Mouse (Mus musculus) limb, embryonic 12.5 days (tissue): ENCODE results near the gene Uvrag. TPM values are rescaled to one million over a fixed set of nuclear protein-coding genes. Genes with fewer than 3 reads are reported as not detected.

Source experiments
- ATAC-seq: fragments of 200-750 bp; cut with Nextera tagmentation; 2 replicates; pipeline ENCODE4 v1.8.0; 2017; ENCODE audit warnings: low read depth, moderate TSS enrichment; ENCODE audit not compliant: insufficient number of reproducible peaks, insufficient read depth, low FRiP score, low TSS enrichment
- H3K27ac ChIP-seq: fragments of 300-500 bp; sonication (generic); 2 replicates; pipeline ENCODE4 v1.5.1; 2016; ENCODE audit warnings: mild to moderate bottlenecking, moderate library complexity
- H3K27me3 ChIP-seq: fragments of 300-500 bp; sonication (generic); 2 replicates; pipeline ENCODE4 v1.6.1; 2016; ENCODE audit warnings: mild to moderate bottlenecking, moderate library complexity
- H3K36me3 ChIP-seq: fragments of 300-500 bp; sonication (generic); 2 replicates; pipeline ENCODE4 v1.6.1; 2016; ENCODE audit warnings: mild to moderate bottlenecking, moderate library complexity
- H3K4me1 ChIP-seq: fragments of 300-500 bp; sonication (generic); replicated peaks from 2 replicates; pipeline ENCODE4 v1.6.1; 2016
- H3K4me2 ChIP-seq: fragments of 300-500 bp; sonication (generic); 2 replicates; pipeline ENCODE4 v1.6.1; 2016; ENCODE audit warnings: mild to moderate bottlenecking, moderate library complexity
- H3K4me3 ChIP-seq: fragments of 300-500 bp; sonication (generic); replicated peaks from 2 replicates; pipeline ENCODE4 v1.5.1; 2016; ENCODE audit warnings: mild to moderate bottlenecking
- H3K9ac ChIP-seq: fragments of 300-500 bp; sonication (generic); replicated peaks from 2 replicates; pipeline ENCODE4 v1.6.1; 2016; ENCODE audit warnings: mild to moderate bottlenecking, moderate library complexity
- H3K9me3 ChIP-seq: fragments of 300-500 bp; sonication (generic); 2 replicates; pipeline ENCODE4 v1.6.1; 2016; ENCODE audit warnings: mild to moderate bottlenecking, moderate library complexity
- WGBS: fragments of 180-500 bp; shearing (Covaris S2); methylation state at CpG from one replicate; pipeline ENCODE4 v1.1.7; 2016; 5-methylcytosine and 5-hydroxymethylcytosine counted together
- polyA plus RNA-seq: library from polyadenylated mRNA; unstranded; fragments of >200 nt; fragmentation: Nextera tagmentation; extraction: Ambion mirVana; gene quantifications from 2 replicates; pipeline ENCODE4 v1.2.1, GENCODE M21; 2016

Gene Uvrag
- polyA plus RNA-seq, 1 experiment from 2014 or later = 17.4 TPM

DNA sequence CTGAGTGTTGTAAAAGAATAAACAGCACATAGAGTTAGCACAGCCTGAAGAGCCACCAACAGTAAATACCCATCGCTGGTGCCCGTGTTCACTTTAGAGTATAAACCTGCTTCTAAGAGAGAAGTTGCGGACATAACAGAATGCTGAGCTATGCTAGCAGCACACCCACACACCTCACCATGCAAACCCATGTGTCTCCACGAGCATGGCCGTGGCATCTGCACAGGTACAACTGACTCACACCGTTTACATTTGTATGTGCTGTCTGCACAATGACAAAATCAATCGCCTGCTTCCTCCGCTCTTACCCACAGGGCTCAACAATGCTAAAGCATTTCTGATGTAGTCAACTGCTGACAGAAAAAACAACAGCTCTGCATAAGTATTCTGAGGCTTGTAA lies 101.0 kb downstream of the Uvrag start:
- Histone ChIP-seq H3K4me2 (no peak overlapping the region), H3K9ac (no peak overlapping the region), H3K9me3 (no peaks in the 10 kb centered on the region), H3K27me3 (no peaks in the 10 kb centered on the region), H3K27ac (no peak overlapping the region), H3K4me3 (no peak overlapping the region), H3K4me1 (peaks cover 17% of the 10 kb centered on the region; the same call in 1 of the 2 replicates), H3K36me3 (no peaks in the 10 kb centered on the region)
- ATAC-seq = no peak
- 90% methylated on average over 8 of the region's 8 CpGs for WGBS

DNA sequence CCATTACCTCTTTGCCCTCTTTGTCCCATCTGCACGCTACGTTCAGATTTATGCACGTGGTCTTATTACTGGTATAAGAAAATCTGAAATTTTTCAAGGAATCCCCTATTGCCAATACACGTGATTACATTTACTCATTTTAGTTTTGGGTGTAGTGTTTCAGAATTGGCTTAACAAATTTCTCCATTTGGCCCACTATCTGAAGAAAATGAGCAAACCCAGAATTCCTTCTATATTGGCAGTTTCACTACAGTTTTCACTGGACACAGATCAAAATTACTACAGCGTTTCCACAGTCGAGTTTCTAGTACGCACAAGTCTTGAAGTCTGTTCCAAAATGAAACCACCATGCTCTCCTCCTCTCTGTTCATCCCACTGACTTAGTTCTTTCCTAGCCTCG lies 104.7 kb downstream of the Uvrag start:
- 87% methylated on average over 8 of the region's 8 CpGs for WGBS

GRCm38 (mm10) chr7:99034909-99035308 lies 106.0 kb downstream of the Uvrag start:
- no peak overlapping the region for H3K27ac ChIP-seq
- 88% methylated on average over 2 of the region's 2 CpGs for WGBS
- H3K4me1 ChIP-seq = peaks cover 16% of the 10 kb centered on the region
- no peak overlapping the region for H3K4me2 ChIP-seq
- no peak for ATAC-seq
- no peak overlapping the region for H3K4me3 ChIP-seq
- no peaks in the 10 kb centered on the region for H3K27me3 ChIP-seq
- H3K36me3 ChIP-seq = peaks cover 5% of the 10 kb centered on the region; the same call in 1 of the 2 replicates
- peaks cover 9% of the 10 kb centered on the region; the same call in 1 of the 2 replicates for H3K9me3 ChIP-seq
- no peak overlapping the region for H3K9ac ChIP-seq

More for the DNA sequence above, 104.7 kb downstream of the Uvrag start:
- Histone ChIP-seq H3K4me3 (no peak overlapping the region), H3K9me3 (peaks cover 9% of the 10 kb centered on the region; the same call in 1 of the 2 replicates), H3K36me3 (peaks cover 5% of the 10 kb centered on the region; the same call in 1 of the 2 replicates), H3K4me1 (peaks cover 27% of the 10 kb centered on the region), H3K4me2 (no peak overlapping the region), H3K27ac (no peak overlapping the region), H3K9ac (no peak overlapping the region), H3K27me3 (no peaks in the 10 kb centered on the region)
- no peak for ATAC-seq

- 80% methylated on average over 5 of the region's 5 CpGs for WGBS
- peaks cover 5% of the 10 kb centered on the region; the same call in 1 of the 2 replicates for H3K36me3 ChIP-seq
- H3K4me1 ChIP-seq = peaks cover 16% of the 10 kb centered on the region
- H3K9me3 ChIP-seq = peaks cover 9% of the 10 kb centered on the region; the same call in 1 of the 2 replicates
- no peaks in the 10 kb centered on the region for H3K27me3 ChIP-seq
- H3K4me3 ChIP-seq = no peak overlapping the region
- no peak overlapping the region for H3K9ac ChIP-seq
- H3K4me2 ChIP-seq = no peak overlapping the region
- ATAC-seq = no peak
- H3K27ac ChIP-seq = no peak overlapping the region
These were observed 107.1 kb downstream of the Uvrag start for GRCm38 (mm10) chr7:99033838-99034237.

GRCm38 (mm10) chr7:99033314-99033713 lies 107.6 kb downstream of the Uvrag start:
- Histone ChIP-seq H3K27me3 (no peaks in the 10 kb centered on the region), H3K4me1 (peaks cover 16% of the 10 kb centered on the region), H3K4me2 (no peak overlapping the region), H3K27ac (no peak overlapping the region), H3K9ac (no peak overlapping the region), H3K4me3 (no peak overlapping the region), H3K36me3 (peaks cover 5% of the 10 kb centered on the region; the same call in 1 of the 2 replicates), H3K9me3 (peaks cover 9% of the 10 kb centered on the region; the same call in 1 of the 2 replicates)
- ATAC-seq = no peak
- WGBS = 85% methylated on average over 3 of the region's 3 CpGs

GRCm38 (mm10) chr7:99032051-99032450 lies 108.9 kb downstream of the Uvrag start:
- H3K9ac ChIP-seq = no peak overlapping the region
- no peak overlapping the region for H3K4me2 ChIP-seq
- H3K36me3 ChIP-seq = peaks cover 5% of the 10 kb centered on the region; the same call in 1 of the 2 replicates
- no peak overlapping the region for H3K4me3 ChIP-seq
- ATAC-seq = no peak
- H3K27me3 ChIP-seq = no peaks in the 10 kb centered on the region
- WGBS = 81% methylated on average over 8 of the region's 8 CpGs
- H3K27ac ChIP-seq = no peak overlapping the region
- peaks cover 18% of the 10 kb centered on the region for H3K4me1 ChIP-seq
- peaks cover 9% of the 10 kb centered on the region; the same call in 1 of the 2 replicates for H3K9me3 ChIP-seq

GRCm38 (mm10) chr7:99028108-99028507 lies 112.8 kb downstream of the Uvrag start:
- no peak for ATAC-seq
- WGBS = 90% methylated on average over 7 of the region's 7 CpGs
- Histone ChIP-seq H3K27me3 (no peaks in the 10 kb centered on the region), H3K9ac (no peak overlapping the region), H3K36me3 (peaks cover 5% of the 10 kb centered on the region; the same call in 1 of the 2 replicates), H3K27ac (no peak overlapping the region), H3K4me1 (peaks cover 5% of the 10 kb centered on the region; the same call in 1 of the 2 replicates), H3K4me3 (no peak overlapping the region), H3K9me3 (peaks cover 9% of the 10 kb centered on the region; the same call in 1 of the 2 replicates), H3K4me2 (no peak overlapping the region)

- H3K27ac ChIP-seq = no peak overlapping the region
- H3K9ac ChIP-seq = no peak overlapping the region
- peaks cover 5% of the 10 kb centered on the region; the same call in 1 of the 2 replicates for H3K4me1 ChIP-seq
- ATAC-seq = no peak
- H3K36me3 ChIP-seq = peaks cover 2% of the 10 kb centered on the region; the same call in 1 of the 2 replicates
- H3K4me2 ChIP-seq = no peak overlapping the region
- WGBS = 63% methylated on average over 5 of the region's 5 CpGs
- H3K27me3 ChIP-seq = no peaks in the 10 kb centered on the region
- no peak overlapping the region for H3K4me3 ChIP-seq
- 0 out of 2 replicates have a peak, but pooled peaks cover 4% of the 10 kb centered on the region for H3K9me3 ChIP-seq
These were observed 113.8 kb downstream of the Uvrag start for GRCm38 (mm10) chr7:99027185-99027584.

- Histone ChIP-seq H3K36me3 (no peaks in the 10 kb centered on the region), H3K4me2 (no peak overlapping the region), H3K4me3 (no peak overlapping the region), H3K9ac (no peak overlapping the region), H3K9me3 (no peaks in the 10 kb centered on the region), H3K27ac (no peak overlapping the region), H3K27me3 (no peaks in the 10 kb centered on the region), H3K4me1 (peaks cover 13% of the 10 kb centered on the region)
- 91% methylated on average over 10 of the region's 10 CpGs for WGBS
- no peak for ATAC-seq
These were observed 115.0 kb downstream of the Uvrag start for GRCm38 (mm10) chr7:99025989-99026388.

DNA sequence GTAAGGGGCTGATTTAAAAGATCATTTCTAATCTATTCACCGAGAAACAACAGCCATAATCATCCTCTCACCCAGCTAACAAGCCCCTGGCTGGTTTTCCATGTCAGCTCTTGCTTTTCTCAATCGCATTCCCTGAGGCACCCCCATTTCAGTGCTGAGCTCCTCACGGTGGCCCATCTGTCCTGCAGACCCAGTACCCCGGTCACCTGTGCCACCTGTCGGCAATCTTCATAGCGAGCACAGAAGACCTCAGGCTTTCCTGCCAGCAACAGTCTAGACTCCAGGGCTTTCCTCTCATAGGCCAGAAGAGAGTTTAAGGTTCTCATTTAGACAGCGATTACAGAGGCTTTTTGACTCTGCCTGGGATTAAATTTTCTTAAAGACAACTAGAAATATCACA lies 115.7 kb downstream of the Uvrag start:
- Histone ChIP-seq H3K4me2 (no peak overlapping the region), H3K36me3 (no peaks in the 10 kb centered on the region), H3K27me3 (no peaks in the 10 kb centered on the region), H3K4me3 (no peak overlapping the region), H3K9ac (no peak overlapping the region), H3K4me1 (peaks cover 18% of the 10 kb centered on the region), H3K9me3 (no peaks in the 10 kb centered on the region), H3K27ac (no peak overlapping the region)
- 73% methylated on average over 7 of the region's 7 CpGs for WGBS
- ATAC-seq = no peak

DNA sequence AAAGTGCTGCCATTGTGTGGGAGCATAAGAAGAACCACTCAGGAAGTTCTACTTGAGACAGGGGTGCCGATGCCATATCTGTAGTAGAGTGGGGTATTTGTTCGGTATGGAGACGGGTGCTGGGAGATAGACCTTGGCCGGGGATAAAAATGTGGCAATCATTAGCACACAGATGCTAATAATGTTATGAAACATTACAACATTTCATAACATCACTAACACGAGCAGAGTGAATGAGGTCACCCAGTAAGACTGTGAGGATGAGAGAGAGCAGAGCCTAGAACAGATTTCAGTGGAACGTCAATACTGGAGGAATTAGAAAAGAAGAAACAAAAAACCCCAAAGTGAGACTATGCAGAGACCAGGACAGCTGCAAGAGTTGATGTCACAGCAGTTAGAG lies 116.2 kb downstream of the Uvrag start:
- no peaks in the 10 kb centered on the region for H3K9me3 ChIP-seq
- no peak overlapping the region for H3K27ac ChIP-seq
- H3K27me3 ChIP-seq = no peaks in the 10 kb centered on the region
- whole genome bisulfite sequencing = 87% methylated on average over 6 of the region's 6 CpGs
- no peak overlapping the region for H3K4me3 ChIP-seq
- ATAC-seq = no peak
- no peaks in the 10 kb centered on the region for H3K36me3 ChIP-seq
- H3K4me1 ChIP-seq = peaks cover 21% of the 10 kb centered on the region
- no peak overlapping the region for H3K9ac ChIP-seq
- H3K4me2 ChIP-seq = no peak overlapping the region

DNA sequence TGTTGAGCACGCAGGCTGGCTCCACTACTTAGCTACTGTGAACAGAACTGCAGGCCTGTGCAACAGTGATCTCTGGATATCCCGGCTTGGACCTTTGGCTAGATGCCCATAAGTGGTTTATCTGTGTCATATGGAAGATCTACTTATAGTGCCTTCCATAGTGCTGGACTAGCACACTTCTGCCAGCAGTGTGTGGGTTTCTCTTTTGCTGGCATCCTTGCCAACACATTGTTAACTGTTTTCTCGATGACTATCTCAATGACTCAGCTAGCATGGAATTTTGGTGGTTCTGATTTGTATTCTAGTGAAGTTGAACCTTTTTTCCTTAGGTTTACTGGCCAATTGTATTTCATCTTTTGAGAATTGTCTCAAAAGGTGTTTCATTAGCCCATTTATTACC lies 117.0 kb downstream of the Uvrag start:
- no peak overlapping the region for H3K27ac ChIP-seq
- peaks cover 21% of the 10 kb centered on the region for H3K4me1 ChIP-seq
- no peaks in the 10 kb centered on the region for H3K27me3 ChIP-seq
- H3K36me3 ChIP-seq = no peaks in the 10 kb centered on the region
- no peaks in the 10 kb centered on the region for H3K9me3 ChIP-seq
- no peak overlapping the region for H3K9ac ChIP-seq
- no peak for ATAC-seq
- WGBS = 96% methylated on average over 3 of the region's 3 CpGs
- H3K4me3 ChIP-seq = no peak overlapping the region
- no peak overlapping the region for H3K4me2 ChIP-seq
